Mouse (Mus musculus) erythroblast, embryonic 14.5 days (primary cell): Measurements from ENCODE around the gene Mybpc1.
"Not testable (repeated sequence)": the region's sequence is repeated elsewhere in the genome, so short reads cannot be mapped to it uniquely, and the experiment has no call there.

ENCODE experiments used
- GATA1 ChIP-seq: IDR thresholded peaks from 2 replicates; pipeline ENCODE4 v1.6.1; 2012; ENCODE audit warnings: low read length, inconsistent platforms, mixed read lengths
- TAL1 ChIP-seq: IDR thresholded peaks from 3 replicates; pipeline ENCODE4 v1.6.1; 2012; ENCODE audit warnings: low read length, inconsistent platforms, mixed read lengths

DNA sequence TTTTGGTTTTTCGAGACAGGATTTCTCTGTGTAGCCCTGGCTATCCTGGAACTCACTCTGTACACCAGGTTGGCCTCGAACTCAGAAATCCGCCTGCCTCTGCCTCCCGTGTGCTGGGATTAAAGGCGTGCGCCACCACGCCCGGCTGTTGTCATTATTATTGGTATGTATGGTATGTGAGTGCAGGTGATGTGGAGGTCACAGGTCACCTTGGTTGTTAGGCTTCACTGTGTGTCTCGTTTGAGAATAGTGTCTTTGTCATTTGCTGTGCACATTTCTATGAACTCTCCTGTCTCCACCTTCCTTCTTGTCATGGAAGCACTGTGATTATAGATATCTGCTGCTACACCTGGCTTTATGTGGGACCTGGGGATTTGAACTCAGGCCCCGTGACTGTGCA is 122.1 kb downstream of the Mybpc1 start:
- not testable (repeated sequence) for TF ChIP-seq GATA1, TAL1
